Mouse (Mus musculus) layer of hippocampus, postnatal 36 days (tissue): ENCODE data around the gene Gm21440. TPM values are rescaled to one million over a fixed set of nuclear protein-coding genes. Genes with fewer than 3 reads are reported as not detected.
"Not testable (repeated sequence)": the region's sequence is repeated elsewhere in the genome, so short reads cannot be mapped to it uniquely, and the experiment has no call there.

Source experiments
- DNase-seq, 2 experiments: peaks; one replicate each; pipeline ENCODE4 v3.0.0; 2022
- total RNA-seq, 2 experiments: library from RNA; stranded (reverse); gene quantifications; 2 replicates each; pipeline ENCODE4 v1.2.3; 2021

Gm21440 gene
- not detected for total RNA-seq

- DNase-seq: not testable (repeated sequence)
These were observed at the start of gene Gm21440, which contains the start of gene Gm21454 for GRCm38 (mm10) chrY:13252091-13252490. Gene Gm21440 (plus strand): TSS chrY:13252391. Gene Gm21454 (plus strand): TSS chrY:13252442.

GRCm38 (mm10) chrY:13223828-13224227, 28.4 kb upstream of the Gm21440 start, which contains the start of gene Gm21828:
Gene Gm21828 (minus strand): TSS chrY:13223928.
- DNase-seq: not testable (repeated sequence)

Other genes with a start within 250 kb of the Gm21440 start
- not detected for gene Gm20807, start 209.5 kb upstream of the Gm21440 start, total RNA-seq
- not detected for gene Gm21891, start 118.9 kb upstream of the Gm21440 start, total RNA-seq
- not detected for gene Gm21425, start 90.4 kb upstream of the Gm21440 start, total RNA-seq
- not detected for gene Gm21828, start 28.5 kb upstream of the Gm21440 start, total RNA-seq
- not detected for gene Gm21454, start 51 bp downstream of the Gm21440 start, total RNA-seq
- not detected for gene Gm21725, start 96.7 kb downstream of the Gm21440 start, total RNA-seq
- gene Gm21866, start 213.2 kb downstream of the Gm21440 start, total RNA-seq: not detected
- not detected for gene Gm20773, start 241.6 kb downstream of the Gm21440 start, total RNA-seq